Mouse (Mus musculus): ENCODE measurements around the gene Eras.
"Not testable (repeated sequence)": the region's sequence is repeated elsewhere in the genome, so short reads cannot be mapped to it uniquely, and the experiment has no call there.

Gene Eras

DNA sequence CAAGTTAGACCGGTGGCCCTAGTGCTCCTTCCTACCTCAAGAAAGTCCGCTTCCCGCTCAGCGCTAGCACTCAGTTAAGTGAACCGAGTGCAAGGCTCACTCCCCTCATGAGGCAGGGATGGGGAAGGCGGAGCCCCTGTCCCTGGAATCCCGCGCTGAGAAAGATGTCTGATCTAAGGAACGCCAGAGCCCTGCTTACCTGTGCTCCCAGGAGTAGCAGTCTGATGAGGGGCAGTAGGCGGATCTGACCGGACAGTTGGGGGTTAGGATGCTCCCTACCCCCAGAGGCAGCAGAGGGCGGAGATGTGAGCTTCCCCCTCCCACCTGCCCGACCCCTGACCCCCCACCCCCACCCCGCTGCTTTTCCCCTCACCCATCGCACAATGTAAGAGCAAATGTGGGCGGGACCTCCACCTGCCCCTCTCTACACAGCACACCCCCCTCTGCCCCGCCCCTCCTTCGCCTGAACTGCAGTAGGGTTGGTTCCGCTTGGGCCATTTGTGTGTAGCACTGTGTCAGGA is at the start of gene Eras:
Eras (minus strand) TSS at position 338 of the 521 bp plus-strand sequence.
- no peak for DNase-seq (ENCODE audit: low spot score in 2 of 2)

DNA sequence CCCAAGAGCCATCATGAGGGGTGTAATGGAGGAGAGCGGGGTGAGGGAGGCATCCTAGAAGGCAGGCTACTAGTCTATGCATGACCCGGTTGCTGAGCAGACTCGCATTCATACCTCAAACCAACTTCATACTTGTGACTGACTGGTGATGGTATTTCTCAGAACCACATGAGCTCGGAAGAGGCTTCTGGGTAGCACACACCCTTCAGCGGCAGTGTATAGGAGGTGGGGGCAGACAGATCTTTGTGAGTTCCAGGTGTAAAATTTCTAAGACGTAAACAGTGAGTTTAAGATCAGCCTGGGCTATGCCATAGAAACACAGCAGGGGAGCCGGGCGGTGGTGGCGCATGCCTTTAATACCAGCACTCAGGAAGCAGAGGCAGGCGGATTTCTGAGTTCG is 49.5 kb upstream of the Eras start, which contains the start of gene Gata1:
Gata1 (minus strand) TSS at position 180 of the 400 bp plus-strand sequence.
- no peak for DNase-seq (ENCODE audit: low spot score in 2 of 2)

DNA sequence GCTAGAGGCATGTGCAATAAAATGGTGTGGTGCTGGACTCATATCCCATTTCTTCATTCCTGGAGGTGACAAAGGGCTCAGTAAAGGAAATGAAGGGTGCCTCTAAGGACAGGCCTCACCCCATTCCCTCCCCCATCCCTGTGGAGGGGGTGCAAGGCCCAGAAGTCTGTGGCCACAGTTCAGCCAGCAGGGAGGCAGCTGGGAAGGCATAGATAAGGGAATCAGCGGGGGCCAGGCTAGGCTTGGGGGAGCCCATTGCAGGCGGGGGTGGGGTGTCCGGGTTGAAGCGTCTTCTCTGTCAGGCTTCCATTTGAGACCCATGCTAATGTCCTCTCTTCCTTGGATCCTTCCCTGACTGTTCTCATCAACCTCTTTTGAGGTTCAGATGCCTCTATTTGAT is 42.9 kb upstream of the Eras start:
- DNase-seq (ENCODE audit: low spot score in 2 of 2), result no peak

DNA sequence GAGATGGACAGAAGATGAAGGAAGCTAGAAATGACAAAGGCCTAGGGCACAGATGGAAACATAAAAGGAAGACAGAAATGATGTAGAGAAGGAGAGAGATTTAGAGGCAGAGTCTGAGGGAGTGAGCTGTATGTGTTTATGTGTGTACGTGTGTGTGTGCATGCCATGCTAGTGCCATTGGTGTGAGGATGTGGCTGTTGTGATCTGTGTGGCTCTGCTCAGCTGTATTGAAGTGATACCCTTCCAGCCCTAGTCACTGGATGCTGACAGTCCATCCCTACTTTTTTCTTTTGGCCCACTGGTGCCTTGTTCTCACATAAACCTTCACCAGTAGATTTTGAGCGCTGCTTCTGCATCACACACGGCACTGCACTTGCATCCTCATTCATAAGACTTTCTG is 40.5 kb upstream of the Eras start:
- DNase-seq (ENCODE audit: low spot score in 2 of 2), result no peak

DNA sequence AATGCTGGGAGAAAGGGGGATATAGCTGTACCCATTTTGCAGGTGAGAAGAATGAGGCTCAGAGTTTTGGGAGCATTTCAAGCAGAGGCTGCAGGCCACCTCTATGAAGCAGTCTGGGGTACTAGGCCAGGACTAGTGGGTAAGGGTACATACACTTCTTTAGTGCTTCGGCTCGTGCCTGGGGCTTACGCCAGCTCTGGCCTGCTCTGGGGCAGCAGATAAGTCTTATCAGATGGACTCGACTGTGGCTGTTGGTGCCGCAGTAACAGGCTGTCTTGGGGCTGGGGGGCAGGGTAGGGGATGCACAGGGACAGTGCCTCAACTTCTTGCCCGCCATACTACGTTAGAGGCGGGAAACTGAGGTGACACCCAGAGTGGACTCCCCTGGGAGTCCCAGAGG is 39.8 kb upstream of the Eras start:
- DNase-seq (ENCODE audit: low spot score in 2 of 2), result no peak

DNA sequence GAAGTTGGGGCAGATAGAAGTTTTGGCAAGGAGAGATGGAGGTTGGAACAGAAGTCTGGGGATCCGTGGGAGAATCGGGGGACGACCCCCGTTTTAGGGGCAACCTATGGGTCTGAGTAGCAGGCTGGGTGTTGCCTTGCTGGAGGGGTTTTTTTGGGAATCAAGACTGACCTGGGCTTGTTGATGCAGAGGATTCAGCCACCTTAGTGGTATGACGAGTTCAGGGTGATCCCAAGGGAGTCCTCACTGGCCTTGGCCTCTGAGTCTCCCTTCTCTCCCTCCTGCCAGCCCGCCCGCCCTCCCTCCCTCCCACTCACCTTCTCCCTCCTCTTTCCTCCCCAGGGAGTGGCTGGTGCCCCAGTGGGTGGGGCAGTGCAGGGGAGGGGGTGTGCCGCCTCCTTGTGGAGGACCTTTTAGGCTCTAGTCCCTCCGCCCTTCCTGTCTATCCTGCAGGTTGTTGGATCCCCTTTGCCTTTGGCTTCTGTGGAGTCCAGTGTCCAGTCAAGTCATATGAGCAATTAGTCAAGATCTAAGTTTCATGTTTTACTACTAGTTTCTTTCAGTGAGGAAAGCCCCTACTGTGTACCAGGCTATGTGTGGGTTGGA is 39.3 kb upstream of the Eras start:
- DNase-seq (ENCODE audit: low spot score in 2 of 2), result no peak

DNA sequence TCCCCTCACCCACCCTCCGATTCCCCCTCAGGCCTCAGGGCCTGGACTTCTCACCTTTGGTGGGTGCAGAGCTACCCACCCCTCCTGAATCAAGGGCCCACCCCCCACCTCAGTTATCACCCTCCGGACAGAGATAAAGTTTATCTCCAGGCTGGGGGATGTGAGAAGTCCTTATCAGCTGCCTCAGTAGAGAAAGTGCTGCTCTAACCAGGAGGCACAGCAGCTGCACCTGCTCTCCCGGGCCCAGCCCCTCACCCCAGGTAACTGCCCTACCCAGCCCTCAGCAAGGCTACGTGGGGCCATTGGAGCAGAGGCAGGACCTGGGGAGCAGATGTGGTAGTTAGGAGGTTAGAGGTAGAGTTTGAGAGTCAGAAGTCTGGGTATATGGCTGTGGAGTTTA is 37.8 kb upstream of the Eras start:
- no peak for DNase-seq (ENCODE audit: low spot score in 2 of 2)

DNA sequence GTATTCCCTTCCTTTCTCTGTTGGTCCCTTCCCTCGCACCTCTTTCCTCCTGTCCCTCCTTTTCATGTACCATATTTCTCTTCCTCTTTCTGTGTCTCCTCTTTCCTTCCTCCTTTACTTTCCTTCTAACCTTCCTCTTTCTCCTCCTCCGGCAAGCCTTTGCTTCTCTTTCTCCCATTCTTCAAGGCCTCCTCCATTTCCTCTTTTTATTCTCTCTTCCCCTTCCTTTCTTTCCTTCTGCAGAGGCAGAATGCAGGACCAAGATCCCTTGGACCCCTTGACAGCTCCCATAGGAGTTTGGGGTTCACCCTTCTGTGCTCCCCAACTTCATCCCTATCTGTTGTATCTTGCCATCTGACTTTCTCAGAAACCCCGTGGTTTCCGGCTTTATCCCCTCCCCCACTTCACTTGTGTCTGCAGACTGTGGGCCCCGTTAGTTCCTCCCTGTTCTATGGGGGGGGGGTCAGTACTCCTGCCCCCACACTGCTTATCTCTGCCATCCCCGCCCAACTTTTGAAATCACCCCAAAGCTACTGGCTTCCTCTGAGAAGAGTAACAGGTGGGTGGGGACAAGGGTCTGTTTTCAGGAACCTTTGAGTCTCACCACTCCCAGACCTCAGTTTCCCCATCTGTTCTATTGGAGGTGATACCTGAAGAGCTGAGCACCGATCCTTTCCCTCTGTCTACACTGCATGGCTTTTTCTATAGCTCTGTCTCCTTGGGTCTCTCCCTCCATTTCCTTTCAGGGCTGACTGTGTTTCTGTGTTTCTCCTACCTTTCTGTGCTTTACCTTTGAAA is 35.6 kb upstream of the Eras start:
- peak; percentile 16 to 22 for DNase-seq (ENCODE audit: low spot score in 2 of 2)

DNA sequence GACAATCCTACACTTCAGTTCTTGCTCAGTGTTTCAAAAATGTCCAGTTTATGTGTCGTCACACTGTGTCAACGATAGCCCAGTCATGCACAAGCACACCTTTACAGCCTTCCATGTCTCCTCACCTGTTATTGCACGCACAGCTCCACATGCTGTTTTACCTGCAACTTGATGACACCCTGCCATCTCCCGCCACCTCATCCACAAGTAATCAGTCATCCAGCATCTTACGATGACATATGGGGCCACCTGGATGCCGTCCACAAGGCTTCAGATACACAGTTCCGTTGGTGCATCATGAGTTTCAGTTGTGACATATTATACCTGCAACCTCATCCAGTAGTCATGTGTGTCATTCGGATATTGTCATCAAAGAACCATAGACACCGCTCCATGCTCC is 30.5 kb upstream of the Eras start:
- DNase-seq (ENCODE audit: low spot score in 2 of 2), result no peak

DNA sequence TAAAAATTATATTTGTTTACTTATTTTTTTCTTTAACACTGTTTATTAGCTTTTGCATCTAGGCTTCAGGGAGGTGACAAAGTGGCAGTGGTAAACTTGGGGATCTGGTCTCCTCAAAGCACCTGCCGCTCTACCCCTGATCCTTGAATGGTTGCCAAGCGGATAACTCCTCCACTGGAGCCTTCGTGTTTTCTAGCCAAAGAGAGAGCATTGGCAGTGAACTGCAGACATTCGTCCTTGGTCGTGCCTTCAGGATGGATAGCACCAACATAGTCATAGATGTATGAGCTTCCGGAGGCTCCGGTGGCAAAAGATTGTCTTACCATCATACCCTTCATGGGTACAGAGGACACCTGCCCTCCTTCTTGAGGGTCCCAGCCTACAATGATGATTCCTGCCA is 21.7 kb upstream of the Eras start:
- no peak for DNase-seq (ENCODE audit: low spot score in 2 of 2)

DNA sequence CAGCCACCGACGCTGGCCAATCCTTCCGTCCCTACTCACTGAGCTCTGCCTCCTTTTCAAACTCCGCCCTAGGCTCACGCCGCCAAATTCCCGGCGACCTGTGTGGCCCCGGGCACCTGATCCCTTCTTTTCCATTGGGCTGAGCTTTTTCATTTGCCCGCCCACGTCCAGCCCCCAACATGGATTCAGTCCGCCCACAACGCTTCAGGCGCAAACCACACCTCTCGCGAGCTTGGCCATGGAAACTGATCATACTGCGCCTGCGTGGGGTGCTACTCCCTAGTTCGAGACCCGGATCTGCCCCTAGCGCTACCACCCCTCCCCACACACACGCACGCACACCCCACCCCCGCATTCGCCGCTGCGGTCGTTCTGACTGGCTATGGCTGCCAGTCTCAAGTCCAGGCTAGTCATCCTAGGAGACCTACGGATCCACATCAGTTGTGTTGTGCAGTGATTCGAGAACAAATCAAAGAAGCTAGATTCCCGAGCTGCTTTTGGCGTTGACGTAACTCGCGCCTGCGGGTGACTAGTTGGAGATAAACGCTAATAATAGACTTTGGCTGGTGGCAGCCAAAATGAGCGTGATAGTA is 19.6 kb upstream of the Eras start:
- DNase-seq (ENCODE audit: low spot score in 2 of 2), result peak; percentile 59 to 73

DNA sequence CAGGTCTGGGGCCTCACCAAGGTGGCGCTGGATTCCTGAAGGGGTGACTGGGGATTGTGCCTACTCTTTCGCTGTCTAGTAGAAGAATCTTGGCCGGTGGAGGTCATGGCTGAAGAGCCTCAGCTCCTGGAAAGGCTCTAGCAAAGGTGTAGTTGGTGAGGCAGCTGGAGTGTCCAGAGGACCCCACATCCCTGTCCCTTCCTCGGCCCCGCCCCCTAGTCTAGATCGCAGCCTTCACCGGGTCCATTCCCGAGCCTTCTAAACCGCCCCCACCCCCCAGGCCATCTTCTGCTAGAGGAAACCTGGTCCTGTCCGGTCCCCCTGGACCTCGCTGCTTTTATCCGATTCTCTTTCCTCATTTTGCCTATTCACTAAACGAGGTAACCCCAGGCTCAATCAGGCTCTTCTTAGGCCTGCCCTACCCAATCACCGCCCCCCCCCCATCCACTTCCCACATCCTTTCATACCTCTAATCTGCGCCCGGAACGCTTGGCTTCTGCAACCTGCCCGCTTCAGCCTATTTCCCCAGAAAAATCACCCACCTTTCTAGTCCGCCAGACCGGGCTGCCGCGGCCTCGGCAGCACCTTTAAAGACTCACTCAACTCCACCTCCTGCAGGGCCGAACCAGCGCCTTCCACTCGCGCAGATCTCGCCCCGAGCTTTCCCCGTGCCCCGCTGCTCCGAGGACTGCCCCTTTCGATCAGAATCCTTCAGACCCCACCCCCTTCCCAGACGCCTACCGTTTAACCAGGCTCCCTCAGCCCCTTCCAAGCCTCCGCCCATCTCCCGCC is 18.9 kb upstream of the Eras start, which contains the start of gene Hdac6:
Hdac6 (minus strand) TSS at position 782 of the 792 bp plus-strand sequence.
- no peak for DNase-seq (ENCODE audit: low spot score in 2 of 2)

DNA sequence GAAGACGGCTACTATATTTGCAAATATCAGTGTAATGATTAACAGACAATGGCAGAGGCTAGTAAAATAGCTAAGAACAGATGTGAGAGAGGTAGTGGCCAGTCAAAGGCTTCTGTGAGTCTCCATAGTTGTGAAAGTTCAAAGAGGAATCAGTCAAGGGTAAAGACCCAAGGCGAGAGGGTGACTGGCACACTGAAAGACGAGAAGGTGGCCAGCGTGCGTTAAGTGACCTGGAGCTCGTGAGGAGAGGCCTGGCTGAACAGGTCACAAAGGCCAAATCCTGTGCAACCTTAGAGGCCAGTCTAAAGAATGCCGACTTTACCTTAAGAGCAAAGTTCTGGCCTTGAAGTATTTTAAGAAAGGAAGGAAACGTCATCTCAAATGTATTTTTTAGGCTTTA is 17.2 kb upstream of the Eras start:
- DNase-seq (ENCODE audit: low spot score in 2 of 2), result no peak

DNA sequence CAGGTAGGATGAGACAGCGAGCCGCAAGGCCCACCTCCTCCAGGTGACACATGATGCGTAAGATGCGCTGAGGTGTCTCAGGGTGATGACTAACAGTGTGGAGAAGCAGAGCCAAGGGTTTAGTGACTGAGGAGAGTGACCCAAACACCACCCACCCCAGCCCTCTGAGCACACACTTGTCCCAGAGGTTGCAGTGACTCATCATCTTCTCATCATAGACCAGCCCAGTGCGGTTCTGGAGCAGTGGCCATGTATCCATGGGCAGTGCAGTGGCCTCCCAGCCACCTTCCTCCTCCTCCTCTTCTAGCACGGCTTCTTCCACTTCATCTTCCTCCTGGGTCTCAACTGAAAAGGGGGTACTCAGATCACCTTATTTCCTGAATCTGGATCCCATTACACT is 9.3 kb upstream of the Eras start:
- DNase-seq (ENCODE audit: low spot score in 2 of 2), result no peak

DNA sequence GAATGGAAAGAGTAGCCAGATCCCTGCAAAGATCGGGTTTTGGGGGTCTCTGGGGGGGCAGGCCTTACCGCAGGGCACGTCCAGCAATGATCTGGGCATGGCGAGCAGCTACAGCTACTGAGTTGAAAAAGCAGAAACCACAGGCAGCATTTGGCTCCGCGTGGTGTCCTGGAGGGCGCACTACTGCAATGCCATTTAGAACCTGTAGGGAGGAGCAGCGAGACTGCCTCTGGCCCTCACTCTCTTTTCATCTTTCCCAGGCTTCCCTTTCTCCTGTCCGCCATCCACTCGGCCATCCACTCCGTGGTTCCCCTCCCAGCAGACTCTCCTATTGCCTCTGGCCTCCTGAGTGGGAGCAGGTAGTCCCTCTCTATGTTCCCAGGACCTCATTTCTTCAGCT is 8.5 kb upstream of the Eras start:
- DNase-seq (ENCODE audit: low spot score in 2 of 2), result no peak

DNA sequence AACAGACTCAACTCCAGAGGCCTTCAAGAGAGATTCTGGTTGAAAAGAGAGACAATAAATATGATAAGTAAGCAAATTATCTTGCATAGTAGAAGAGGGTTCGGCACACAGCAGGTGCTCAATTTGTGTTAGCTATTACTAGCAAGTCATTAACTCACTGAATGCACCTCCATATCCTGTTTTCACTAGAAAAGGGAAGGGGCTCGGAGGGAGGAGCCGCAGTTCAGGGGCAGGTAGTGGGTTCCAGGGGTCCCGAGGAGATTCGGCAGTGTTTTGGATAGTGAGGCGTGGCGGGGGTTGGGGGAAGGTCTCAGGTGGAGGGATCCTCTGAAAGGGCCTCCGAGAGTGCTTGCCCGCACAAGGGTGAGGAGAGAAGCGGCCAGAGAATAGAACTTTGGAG is 1.3 kb downstream of the Eras start:
- DNase-seq (ENCODE audit: low spot score in 2 of 2), result no peak

DNA sequence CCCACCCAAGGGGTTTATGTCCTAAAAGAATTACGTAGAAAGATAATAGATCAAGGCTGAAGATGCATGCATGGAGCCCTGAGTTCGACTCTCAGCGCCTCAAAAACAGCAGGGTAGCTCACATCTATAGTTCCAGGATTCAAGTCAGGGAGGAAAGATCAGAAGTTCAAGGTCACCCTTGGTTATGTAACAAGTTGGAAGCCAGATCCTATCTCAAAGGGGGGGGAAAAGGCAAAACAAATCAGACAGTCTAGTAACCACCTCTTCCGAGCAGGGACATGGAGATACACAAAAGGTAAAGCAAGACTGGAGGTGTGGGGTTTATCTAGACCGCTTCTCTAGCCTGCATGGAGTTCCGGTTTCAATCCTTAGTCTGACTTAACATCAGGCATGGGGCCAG is 2.1 kb downstream of the Eras start:
- DNase-seq (ENCODE audit: low spot score in 2 of 2), result no peak

DNA sequence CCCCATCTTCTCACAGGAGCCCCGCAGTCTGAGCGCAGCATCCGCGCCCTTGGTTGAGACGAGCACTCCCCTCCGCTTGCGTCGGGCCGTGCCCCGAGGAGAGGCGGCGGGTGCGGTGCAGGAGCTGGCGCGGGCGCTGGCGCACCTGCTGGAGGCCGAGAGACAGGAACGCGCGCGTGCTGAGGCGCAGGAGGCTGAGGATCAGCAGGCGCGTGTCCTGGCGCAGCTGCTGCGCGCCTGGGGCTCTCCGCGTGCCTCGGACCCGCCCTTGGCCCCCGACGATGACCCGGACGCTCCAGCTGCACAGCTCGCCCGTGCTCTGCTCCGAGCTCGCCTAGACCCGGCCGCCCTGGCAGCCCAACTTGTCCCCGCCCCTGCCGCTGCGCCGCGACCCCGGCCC is 6.4 kb downstream of the Eras start:
- no peak for DNase-seq (ENCODE audit: low spot score in 2 of 2)

DNA sequence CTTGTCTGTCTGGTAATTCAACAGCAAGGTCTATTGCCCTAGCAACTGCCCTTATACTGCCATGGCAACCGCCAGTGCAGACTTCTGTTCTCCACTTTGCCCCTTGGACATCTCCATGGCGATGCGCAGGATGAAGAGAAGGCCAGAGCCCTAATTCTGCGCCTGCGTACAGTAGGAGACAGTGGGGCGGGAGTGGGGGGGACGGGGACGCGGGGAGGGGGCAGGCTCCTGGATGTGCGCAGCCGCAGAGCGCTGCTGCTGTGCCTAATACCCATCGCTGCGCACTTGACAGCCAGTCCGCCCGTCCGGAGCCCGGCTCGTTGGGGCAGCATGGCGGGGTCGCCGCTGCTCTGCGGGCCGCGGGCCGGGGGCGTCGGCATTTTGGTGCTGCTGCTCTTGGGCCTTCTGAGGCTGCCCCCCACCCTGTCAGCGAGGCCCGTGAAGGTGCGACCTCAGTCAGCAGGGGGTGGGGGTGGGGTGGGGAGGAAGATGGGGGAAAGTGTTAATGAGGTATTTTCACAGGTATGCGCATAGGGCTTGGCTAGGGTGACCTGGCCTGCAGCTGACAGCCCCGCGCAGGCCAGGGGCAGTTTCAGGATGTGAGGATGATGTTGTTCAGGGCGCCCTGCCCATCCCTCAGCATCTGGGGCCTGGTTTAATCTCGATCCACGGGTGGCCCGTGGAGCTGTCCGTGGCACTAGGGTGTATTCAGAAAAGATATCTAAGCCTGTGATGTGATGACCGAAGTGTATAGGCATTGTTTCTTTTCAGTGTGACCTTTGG is 8.6 kb downstream of the Eras start, which contains the start of gene Pcsk1n:
Pcsk1n (plus strand) TSS at position 222 of the 783 bp plus-strand sequence.
- DNase-seq (ENCODE audit: low spot score in 2 of 2), result no peak

DNA sequence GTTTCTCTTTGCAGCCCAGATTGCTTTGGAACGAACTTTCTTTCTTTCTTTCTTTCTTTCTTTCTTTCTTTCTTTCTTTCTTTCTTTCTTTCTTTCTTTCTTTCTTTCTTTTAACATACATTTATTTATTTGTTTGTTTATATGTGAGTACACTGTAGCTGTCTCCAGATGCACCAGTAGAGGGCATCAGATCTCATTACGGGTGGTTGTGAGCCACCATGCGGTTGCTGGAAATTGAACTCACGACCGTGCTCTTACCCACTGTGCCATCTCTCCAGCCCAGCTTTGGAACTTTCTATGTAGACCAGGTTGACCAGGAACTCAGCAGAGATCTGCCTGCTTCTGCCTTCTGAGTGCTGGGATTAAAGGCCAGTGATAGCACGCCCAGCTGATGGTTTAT is 10.4 kb downstream of the Eras start:
- DNase-seq (ENCODE audit: low spot score in 2 of 2), result not testable (repeated sequence)

DNA sequence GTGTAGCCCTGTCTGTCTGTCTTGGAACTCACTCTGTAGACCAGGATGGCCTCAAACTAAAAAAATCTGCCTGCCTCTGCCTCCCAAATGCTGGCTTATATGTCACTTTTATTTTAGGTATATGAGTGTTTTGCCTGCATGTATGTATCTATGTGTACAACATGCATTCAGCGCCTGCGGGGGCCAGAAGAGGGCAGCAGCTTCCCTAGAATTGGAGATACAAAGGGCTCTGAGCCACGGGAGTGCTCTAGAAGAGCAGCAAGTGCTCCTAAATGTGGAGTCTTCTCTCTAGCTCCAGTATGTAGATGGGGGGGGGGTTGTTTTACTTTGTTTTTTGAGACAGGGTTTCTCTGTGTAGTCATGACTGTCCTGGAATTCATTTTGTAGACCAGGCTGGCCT is 12.7 kb downstream of the Eras start:
- peak in 1 of 2 experiments; percentile 17 for DNase-seq (ENCODE audit: low spot score in 2 of 2)

Data from thymus, postnatal 10 days (tissue).